Mouse (Mus musculus) megakaryocyte-erythroid progenitor cell, adult 5-6 weeks (primary cell): ENCODE data around the gene Sytl3. TPM values are rescaled to one million over a fixed set of nuclear protein-coding genes. Genes with fewer than 3 reads are reported as not detected.

Experiments
- ATAC-seq: replicated peaks from 2 replicates; pipeline ENCODE4 v1.8.0; 2016; ENCODE audit warnings: mild to moderate bottlenecking, inconsistent platforms; ENCODE audit not compliant: severe bottlenecking, poor library complexity, low FRiP score, low TSS enrichment
- total RNA-seq, 2 experiments: library from RNA; stranded (forward) in 1 of 2; stranded (reverse) in 1 of 2; fragments of 200-1000, 215-1000 nt in 1 of 2; fragments of >200 nt in 1 of 2; fragmentation: Nextera tagmentation in 1 of 2; gene quantifications; 2 replicates each; pipeline ENCODE4 v1.2.3; 2014 to 2017

Sytl3 gene
- total RNA-seq, 2 experiments from 2014 or later, result 4.2 TPM; not detected in 1

DNA sequence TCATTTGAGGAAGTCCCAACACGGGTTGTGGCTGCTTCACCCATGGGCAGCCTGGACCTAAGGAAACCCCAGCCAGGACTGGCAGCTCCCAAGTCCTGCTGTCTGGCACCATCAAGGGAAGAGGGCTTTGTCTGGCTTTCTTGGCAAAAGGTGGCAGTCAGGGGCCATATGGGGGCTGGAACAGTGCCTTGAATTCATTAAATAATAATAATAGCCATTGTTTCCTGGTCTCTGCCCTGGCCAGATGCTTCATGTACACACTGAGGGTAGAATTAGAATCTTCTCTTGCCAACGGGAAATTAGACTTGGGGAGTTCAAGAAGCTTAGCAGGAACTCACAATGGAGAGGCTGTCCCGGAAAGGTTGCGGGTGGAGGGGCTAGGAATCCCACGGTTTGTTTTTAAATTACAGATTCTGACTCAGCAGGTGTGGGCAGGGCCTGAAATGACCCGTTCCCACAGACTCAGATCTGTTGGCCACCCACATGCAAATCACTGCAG is 70.4 kb downstream of the Sytl3 start:
- ATAC-seq, result no peak

DNA sequence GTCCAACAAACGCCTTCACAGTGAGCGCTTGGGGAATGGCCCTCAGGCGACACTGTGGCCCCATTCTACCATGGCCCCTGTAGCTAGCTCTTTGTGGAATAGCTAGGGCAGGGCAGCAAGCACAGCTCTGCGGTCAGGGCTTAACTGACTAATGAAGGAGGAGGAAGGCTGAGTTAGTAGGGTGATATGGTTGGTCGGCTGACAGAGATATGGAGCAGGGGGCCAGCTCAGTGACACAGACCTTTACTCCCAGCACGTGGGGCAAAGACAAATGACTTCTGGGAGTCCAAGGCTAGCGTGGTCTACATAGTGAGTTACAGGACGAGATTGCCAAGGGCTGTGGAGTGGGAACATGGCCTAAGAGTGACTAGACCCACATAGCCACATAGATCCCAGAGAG is 72.2 kb downstream of the Sytl3 start:
- ATAC-seq, result no peak

DNA sequence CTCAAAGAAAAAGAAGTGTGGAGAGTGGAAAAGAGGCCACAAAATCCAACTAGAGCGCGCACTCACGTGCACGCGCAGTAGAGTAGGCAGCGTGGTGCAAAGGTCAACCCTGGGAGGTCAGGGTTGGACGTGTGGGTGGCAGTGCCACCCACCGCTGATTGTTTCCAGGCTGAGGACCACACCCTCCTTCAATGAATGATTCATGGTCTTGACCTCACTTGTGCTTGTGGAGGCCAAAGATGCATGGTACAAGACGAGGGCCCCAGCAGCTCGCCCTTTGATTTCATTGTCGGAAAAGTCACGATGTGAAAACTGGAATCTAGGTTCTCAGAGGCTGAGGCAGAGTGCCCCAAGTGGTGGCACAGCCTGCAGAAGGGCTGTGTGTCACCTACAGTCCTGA is 72.7 kb downstream of the Sytl3 start:
- ATAC-seq, result no peak

DNA sequence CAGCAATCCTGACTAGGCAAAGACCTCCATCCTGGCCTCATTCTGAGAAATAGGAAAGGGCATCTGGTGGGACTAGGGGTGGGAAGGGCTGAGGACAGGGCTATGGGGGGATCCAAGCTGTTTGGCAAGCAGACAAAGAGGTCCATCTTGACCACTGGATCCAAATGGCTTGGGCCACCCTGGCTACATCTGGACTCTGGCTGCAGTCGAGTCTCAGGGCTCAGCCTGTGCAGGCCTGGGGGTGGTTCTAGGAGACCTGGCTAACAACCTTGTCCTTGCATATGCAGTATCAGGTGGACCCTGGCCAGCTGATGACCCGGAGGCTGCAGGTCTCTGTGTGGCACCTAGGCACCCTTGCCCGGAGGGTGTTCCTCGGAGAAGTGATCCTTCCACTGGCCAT is 73.8 kb downstream of the Sytl3 start:
- ATAC-seq, result no peak

DNA sequence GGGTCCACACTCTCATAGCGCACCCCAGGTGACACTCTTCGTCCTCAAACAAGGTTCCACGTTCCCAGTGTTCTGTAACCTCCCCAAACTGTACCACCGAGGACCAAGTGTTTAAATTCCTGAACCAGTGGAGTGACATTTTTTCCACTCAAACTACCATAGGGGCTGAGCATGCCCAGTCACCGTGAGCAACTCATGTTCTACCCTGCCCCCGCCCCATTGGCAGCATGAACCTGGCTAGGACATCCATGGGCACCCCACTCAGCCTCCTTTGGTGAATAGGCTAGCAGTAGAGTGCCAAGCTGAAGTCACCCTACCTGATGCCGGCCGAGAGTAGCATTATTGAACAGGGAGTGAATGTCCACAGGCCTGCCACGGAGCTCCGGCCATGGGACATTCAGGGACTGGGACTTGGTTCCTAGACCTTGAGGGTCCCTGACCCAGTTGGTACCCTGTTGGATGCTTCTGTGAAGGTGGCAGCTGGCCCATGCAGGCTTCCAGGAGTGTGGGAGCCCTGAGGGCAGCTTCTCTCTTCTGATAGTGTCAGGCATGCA is 74.5 kb downstream of the Sytl3 start:
- no peak for ATAC-seq

DNA sequence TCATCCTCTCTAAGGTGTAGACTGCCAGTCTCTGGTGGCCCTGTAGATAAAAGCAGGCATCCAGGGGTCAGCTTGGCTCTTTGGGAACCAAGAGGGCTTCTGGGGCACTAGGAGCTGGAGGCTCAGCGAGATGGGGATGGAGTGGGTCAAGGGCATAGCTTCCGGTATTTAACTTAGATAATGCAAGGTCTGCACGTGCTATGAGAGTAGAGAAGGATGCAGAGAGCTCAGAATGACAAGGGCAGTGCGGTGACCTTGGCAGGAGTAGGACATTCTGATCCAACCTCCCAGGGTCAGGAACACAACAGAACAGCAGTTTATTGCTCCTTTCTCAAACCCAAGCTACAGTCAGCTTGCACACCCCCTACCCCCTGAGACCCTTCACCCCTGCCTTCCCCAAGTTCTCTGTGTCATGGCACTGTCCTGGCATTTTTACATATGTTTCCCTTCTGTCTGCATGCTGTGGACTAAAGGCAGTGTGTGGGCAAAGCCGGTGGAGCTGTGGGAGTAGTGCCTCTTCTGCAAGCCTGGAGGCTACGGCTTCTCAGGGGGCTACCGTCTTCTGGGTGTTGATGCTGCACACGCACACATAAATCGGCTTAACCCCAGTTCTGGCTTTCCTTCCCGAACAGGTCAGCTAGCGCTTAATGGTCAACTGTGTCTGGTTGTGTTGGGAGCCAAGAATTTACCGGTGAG is 76.0 kb downstream of the Sytl3 start:
- no peak for ATAC-seq

DNA sequence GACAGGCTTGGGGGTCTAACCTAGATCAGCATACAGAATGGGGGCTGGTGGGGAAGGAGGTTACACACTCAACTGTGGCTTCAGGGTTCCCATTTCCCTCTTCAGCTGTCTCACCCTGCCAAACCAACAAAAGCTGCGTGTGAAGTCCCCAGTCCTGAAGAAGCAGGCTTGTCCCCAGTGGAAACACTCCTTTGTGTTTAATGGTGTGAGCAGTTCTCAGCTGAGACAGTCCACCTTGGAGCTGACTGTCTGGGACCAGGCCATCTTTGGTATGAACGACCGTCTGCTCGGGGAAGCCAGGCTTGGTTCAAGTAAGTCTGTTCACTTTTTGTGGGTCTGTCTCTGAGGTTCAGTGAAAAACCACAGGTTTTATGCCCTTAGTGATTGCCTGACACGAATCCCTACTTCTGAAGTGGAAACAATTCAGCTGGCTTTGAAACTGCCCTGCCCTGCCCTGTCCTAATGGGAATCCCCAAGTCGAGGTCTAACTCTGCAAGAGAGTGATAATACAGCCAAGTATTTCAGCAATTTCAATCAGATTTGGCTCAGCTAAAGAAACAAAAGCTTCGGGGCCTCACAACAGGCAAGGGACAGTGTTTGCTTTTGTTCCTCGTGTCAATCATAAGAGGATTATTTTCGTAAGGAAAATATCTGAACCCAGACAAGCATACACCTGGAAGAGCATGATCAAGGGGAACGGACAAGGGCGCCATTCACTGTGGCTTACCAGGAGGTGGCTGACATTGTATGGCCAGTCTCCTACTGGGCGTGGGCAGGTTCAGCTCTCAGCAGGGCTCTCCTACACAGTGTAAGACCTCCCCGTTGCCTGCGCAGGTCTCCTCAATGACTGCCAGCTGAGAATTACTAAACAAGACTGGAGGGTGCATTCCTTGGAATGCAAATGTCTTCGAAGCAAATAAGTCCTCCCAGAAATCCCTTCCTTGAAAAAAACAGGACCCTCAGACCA is 77.7 kb downstream of the Sytl3 start:
- ATAC-seq, result 0 out of 2 replicates have a peak, but pooled peaks have one; percentile 17

DNA sequence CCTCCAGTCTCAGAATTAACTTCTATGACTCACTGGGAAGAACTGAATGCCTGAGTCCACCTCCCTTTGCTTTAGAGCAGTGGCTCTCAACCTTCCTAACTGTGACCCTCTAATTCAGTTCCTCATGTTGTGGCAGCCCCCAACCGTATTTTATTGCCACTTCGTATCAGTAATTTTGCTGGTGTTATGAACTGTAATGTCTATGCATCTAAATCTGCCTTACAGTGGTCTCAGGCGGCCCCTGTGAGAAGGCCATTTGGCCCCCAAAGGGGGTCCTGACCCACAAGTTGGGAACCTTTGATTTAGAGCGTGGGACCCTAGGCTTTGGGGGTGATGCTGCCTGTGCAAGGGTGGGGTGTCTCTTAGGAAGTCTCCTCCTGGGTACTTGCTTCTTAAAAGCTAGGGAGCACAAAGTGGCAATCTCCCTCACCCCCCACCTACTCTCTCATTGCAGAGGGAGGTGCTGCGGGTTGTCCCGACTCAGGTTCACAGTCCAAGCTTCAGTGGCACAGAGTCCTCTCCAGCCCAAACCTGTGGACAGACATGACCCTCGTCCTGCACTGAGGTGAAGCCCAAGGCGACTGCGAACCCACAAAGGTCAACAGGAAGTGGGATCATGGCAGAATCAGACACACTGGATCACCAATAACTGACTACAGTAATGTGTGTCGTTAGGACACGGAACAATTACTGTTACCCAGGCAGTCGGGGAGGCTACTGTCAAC is 78.5 kb downstream of the Sytl3 start:
- ATAC-seq, result no peak

DNA sequence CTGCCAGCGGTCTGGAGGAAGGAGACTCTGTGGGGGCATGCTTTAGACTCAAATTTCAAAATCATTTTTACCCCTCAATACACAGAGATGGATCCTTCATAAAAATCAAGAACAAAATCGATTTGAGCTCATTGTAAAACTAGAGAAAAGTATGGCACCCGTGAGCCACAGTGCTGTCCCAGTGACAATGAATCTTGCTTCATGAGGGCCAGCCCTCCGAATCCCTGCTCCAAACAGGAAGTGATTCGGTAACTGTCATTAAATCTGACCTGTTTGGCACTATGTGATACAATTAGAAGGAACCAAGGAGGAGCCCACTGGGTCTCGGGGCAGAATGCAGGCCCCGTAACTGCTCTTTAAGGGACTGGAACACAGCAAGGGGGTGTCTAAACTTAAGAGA is 79.9 kb downstream of the Sytl3 start:
- no peak for ATAC-seq

DNA sequence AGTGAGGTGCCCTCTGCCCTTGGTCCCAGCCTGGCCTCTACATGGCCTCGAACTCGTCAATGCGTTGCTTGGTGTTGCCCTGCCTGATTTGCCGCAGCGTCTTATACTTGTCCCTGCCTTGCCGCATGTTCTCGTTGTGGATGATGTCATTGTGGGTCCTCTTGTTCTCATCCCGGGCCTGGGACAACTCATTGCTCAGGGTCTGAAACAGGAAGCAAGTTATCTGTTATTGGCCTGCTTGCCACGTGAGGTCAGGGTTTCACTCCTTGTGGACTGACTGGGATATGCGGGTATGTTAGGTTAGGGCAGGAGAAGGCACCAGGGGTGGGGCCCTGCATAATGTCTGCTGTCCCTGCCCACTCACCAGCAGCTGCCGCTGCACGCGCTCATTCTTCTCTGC is 80.4 kb downstream of the Sytl3 start:
- no peak for ATAC-seq

DNA sequence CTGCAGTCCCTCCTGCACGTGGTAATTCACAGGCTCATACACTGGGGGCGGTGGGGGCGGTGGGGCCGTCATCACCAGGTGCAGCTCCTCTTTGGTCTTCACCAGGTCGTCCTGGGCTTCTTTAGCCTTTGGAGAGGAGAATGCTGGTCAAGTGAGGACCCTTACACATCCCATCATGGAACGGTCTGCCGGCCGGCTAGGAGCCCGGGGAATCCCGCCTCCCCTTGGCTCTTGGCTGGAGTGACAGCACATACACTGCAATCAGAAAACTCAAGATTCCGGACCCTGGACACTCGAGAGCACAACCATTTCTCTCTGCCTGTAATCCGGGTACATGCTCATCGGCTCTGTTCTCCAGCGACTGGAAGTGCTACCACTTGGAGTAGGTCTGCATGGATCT is 80.9 kb downstream of the Sytl3 start:
- ATAC-seq, result no peak

DNA sequence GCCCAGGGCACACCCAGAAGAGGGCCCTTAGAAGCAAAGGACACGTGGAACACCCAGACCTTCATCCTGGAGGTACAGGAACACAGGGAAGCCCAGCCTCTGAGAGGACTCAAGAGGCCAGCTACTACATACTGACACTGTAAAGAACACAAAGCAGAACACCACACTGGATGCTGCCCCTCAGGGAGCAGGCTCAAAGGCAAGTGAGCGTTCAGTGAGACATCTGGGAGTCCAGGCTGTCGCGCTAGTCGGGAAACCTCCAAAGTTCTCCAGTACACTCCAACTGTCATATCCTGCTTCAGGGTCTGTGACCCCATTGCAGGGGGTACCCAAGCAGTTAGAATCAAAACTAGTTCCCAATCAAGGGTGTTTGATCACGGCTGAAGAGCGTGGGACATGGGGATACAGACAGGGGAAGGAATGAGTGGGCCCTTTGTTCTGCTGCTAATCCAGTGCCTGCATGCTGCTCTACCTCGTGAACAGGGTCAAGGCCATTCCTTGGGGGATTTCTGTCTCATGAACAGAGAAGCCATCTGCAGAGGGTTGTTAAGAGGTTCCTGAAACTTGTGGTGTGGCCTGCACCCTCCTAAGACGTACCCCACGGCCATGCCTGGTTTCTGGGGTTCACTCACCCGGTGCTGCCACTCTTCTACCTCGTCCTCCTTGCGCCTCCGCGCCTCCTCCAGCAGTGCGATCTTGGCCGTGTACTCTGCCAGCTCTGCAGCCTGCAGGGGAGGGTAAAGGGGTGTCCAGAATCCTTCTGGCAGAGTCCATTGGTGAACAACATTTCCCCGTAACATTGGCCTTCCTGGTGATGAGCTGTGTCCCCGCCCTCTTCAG is 81.7 kb downstream of the Sytl3 start:
- no peak for ATAC-seq

DNA sequence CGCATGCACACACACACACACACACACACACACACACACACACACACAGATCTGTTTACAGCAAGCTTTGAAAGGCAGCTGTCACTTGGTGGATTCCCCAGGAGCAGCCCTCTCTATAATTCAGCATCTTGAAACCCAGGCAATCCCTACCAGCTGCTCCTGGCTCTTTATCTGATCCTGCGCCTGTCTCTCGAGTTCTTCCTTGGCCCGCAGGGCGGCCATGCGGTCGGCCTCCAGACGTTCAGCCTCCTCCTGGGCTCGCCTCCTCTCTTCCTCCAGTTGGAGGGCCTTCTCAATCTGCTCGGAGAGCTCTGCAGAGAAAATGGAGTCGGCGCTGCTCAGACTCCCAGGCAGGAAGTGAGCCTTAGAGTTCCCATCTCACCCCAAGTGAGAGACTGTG is 82.4 kb downstream of the Sytl3 start:
- no peak for ATAC-seq

DNA sequence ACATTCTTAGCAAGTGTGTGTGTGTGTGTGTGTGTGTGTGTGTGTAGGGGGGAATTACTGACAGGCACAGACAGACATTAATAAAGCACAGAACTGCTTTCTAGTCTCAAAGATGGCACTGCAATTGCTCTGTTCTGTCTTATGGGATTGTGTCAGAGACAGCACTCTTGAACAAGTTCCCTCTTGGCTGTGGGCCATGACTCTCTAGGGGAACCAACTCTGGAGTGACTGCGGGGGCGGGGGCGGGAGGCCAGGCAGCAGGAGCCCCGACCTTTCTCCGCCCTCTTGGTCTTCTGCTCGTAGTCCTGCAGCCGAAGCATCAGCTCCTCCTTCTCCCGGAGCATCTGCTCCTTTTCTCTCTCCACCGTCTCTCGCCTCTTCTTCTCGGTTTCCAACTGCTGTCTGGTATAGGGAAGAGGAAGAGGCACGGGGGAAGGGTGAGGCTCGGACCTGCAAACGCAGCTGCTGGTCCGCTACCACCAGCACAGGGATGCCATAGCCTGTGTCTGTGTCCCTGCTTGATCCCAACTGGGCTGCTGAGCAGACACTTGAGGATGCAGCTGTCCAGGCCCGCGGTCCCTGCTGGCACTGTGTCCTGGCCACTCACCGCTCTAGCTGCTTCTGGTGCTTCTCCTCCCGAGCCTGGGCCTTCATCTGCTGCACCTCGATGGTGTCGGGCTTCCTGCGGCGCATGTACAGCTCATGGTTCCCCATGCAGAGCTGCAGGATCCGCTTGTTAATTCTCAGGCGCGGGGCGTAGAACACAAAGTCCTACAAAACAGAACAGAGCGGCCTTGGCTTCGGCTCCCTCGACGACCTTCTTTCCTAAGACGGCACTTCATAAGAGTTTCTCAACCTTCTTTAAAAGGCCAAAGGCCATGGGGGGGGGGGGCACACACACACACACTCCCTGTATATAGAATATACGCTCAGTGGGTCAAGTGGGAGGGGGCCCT is 83.5 kb downstream of the Sytl3 start:
- ATAC-seq, result no peak

DNA sequence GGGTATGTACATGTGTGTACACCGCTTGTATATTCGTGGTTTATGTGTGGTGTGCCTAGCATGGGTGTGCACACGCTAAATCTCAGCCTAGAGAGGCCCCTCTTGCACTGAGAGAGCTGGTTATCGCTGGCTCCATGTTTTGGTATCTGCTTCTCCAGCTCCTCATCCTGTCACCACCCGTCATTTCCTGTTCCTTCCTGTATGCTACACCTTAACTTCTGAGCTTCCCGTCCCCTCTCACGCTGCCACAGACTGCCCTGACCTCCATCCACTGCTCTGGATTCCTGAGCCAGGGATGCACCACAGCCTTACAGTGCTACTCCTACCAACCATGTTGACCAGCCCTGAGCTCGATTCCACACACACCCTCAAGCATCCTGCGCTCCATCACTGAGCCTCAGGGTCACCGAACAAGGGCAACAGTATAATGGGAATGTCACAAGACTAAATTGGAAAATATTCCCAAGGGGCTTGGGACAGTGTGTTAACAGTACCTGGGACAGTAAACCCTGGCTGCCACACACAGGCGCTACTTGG is 84.2 kb downstream of the Sytl3 start:
- 0 out of 2 replicates have a peak, but pooled peaks have one; percentile 5 for ATAC-seq

DNA sequence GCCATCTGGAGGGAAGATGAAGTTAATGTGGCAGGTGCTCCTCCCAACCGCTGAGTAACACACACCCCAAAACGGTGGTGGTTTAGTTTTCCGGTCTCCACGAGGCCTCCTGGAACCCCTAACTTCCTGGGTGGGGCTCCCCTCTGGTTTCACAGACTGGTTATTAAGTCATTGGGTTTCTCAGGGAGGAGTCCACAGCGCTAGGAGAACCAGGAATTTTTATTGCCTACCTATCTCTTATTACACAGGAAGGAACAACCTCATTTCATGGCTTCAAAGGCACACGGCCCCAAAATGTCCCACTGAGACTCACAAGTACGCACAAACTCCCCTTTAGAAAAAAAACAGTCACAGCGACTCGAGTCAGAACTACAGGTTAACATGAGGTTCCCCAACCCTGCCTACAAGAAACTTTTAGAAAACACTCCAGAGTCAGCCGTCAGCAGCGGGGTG is 84.9 kb downstream of the Sytl3 start:
- ATAC-seq, result peak; percentile 28; the same call in 1 of the 2 replicates

DNA sequence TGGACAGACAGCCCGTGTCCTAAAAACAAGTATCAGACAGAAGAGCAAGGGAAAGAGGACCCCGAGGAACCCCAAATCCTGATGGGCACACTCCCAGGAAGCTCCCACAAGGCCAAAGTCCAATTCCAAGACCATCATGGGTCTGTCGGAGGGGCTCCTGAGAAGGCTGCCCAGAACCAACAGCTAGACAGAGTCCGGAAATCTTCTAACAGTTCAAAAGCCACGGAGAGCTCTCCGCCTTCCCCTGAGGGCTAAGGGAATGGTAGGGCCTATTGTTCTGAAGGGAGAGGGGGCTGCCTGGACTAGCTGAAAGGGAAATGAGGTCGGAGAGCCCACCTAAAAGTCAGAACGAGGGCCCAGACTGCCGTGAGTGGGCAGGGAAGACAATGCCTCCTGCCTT is 85.5 kb downstream of the Sytl3 start:
- no peak for ATAC-seq
